Mouse (Mus musculus) embryonic facial prominence, embryonic 11.5 days (tissue): Measurements from ENCODE around the gene Lingo1. TPM values are rescaled to one million over a fixed set of nuclear protein-coding genes. Genes with fewer than 3 reads are reported as not detected.
A peak's percentile ranks its signal among the peaks of the same experiment; 100 is the strongest.

ENCODE experiments used
- ATAC-seq: fragments of 200-750 bp; cut with Nextera tagmentation; replicated peaks from 2 replicates; pipeline ENCODE4 v1.8.0; 2017; ENCODE audit warnings: low read depth; ENCODE audit not compliant: insufficient number of reproducible peaks, low FRiP score, low TSS enrichment
- DNase-seq: peaks from one replicate; pipeline ENCODE4 v3.0.0-alpha.2; 2015; ENCODE audit warnings: low spot score
- H3K27ac ChIP-seq: fragments of 300-500 bp; sonication (generic); replicated peaks from 2 replicates; pipeline ENCODE4 v1.5.1; 2014; ENCODE audit warnings: mild to moderate bottlenecking, low read depth, low read length, control low read depth
- H3K27me3 ChIP-seq: fragments of 300-500 bp; sonication (generic); 2 replicates; pipeline ENCODE4 v1.6.1; 2014; ENCODE audit warnings: mild to moderate bottlenecking, low read length, moderate library complexity, mixed read lengths; ENCODE audit not compliant: control insufficient read depth, insufficient read depth
- H3K36me3 ChIP-seq: fragments of 300-500 bp; sonication (generic); replicated peaks from 2 replicates; pipeline ENCODE4 v1.6.1; 2014; ENCODE audit warnings: low read depth, mild to moderate bottlenecking, low read length, moderate library complexity, mixed read lengths; ENCODE audit not compliant: control insufficient read depth, insufficient read depth
- H3K4me1 ChIP-seq: fragments of 300-500 bp; sonication (generic); 2 replicates; pipeline ENCODE4 v1.6.1; 2014; ENCODE audit warnings: low read length, mixed read lengths; ENCODE audit not compliant: control insufficient read depth, insufficient read depth
- H3K4me2 ChIP-seq: fragments of 300-500 bp; sonication (generic); 2 replicates; pipeline ENCODE4 v1.6.1; 2014; ENCODE audit warnings: low read depth, mild to moderate bottlenecking, control low read depth, low read length, moderate library complexity
- H3K4me3 ChIP-seq: fragments of 300-500 bp; sonication (generic); 2 replicates; pipeline ENCODE4 v1.5.1; 2014; ENCODE audit warnings: low read depth, low read length, control low read depth
- H3K9ac ChIP-seq: fragments of 300-500 bp; sonication (generic); replicated peaks from 2 replicates; pipeline ENCODE4 v1.6.1; 2014; ENCODE audit warnings: mild to moderate bottlenecking, control low read depth, low read length
- H3K9me3 ChIP-seq: fragments of 300-500 bp; sonication (generic); replicated peaks from 2 replicates; pipeline ENCODE4 v1.6.1; 2016; ENCODE audit warnings: mild to moderate bottlenecking, low read length, inconsistent platforms, mixed read lengths; ENCODE audit not compliant: control insufficient read depth
- WGBS: fragments of 180-500 bp; shearing (Covaris S2); extraction: QIAGEN DNeasy Blood & Tissue Kit; methylation state at CpG from one replicate; pipeline ENCODE4 v1.1.7; 2014; 5-methylcytosine and 5-hydroxymethylcytosine counted together
- polyA plus RNA-seq: library from polyadenylated mRNA; unstranded; fragments of >200 nt; fragmentation: Nextera tagmentation; extraction: Ambion mirVana; gene quantifications from 2 replicates; pipeline ENCODE4 v1.2.1, GENCODE M21; 2014

Lingo1 gene
- polyA plus RNA-seq, 1 experiment from 2014 or later: 3.9 TPM

- WGBS: 60% methylated on average over 1 of the region's 1 CpGs
- no peak for DNase-seq
- H3K27ac ChIP-seq: no peak overlapping the region
- H3K27me3 ChIP-seq: no peaks in the 10 kb centered on the region
- peaks cover 5% of the 10 kb centered on the region; the same call in 1 of the 2 replicates for H3K4me1 ChIP-seq
- ATAC-seq: no peak
- no peak overlapping the region for H3K4me2 ChIP-seq
- H3K4me3 ChIP-seq: no peak overlapping the region
- no peaks in the 10 kb centered on the region for H3K36me3 ChIP-seq
- H3K9me3 ChIP-seq: no peaks in the 10 kb centered on the region
- H3K9ac ChIP-seq: no peak overlapping the region
These were observed 105.6 kb downstream of the Lingo1 start for GRCm38 (mm10) chr9:56690679-56691078.

GRCm38 (mm10) chr9:56687490-56687889 lies 108.8 kb downstream of the Lingo1 start:
- H3K9me3 ChIP-seq: no peaks in the 10 kb centered on the region
- H3K36me3 ChIP-seq: no peaks in the 10 kb centered on the region
- H3K4me2 ChIP-seq: no peak overlapping the region
- no peaks in the 10 kb centered on the region for H3K27me3 ChIP-seq
- no peak for DNase-seq
- peaks cover 5% of the 10 kb centered on the region; the same call in 1 of the 2 replicates for H3K4me1 ChIP-seq
- no peak overlapping the region for H3K27ac ChIP-seq
- no peak for ATAC-seq
- 79% methylated on average over 5 of the region's 5 CpGs for WGBS
- H3K9ac ChIP-seq: no peak overlapping the region
- H3K4me3 ChIP-seq: no peak overlapping the region

DNA sequence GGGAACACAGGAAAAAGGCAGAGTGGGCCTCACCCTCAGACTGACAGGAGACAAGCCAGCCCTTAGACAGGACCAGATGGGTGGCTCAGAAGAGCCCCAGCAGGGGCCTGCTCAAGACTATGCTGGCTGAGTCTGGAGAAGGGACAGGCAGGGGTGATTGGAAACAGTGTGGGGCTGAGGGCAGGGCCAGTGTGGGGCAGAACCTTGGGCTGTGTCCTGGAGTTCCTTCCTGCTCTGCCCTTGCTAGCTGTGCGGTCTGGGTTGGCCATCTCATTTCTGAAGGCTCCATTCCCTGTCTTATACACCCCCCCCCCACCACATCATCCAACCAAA lies 109.2 kb downstream of the Lingo1 start:
- peaks cover 5% of the 10 kb centered on the region; the same call in 1 of the 2 replicates for H3K4me1 ChIP-seq
- no peak overlapping the region for H3K4me3 ChIP-seq
- no peak overlapping the region for H3K4me2 ChIP-seq
- no peaks in the 10 kb centered on the region for H3K36me3 ChIP-seq
- H3K9me3 ChIP-seq: no peaks in the 10 kb centered on the region
- H3K9ac ChIP-seq: no peak overlapping the region
- ATAC-seq (peak; percentile 61), DNase-seq (no peak)
- H3K27me3 ChIP-seq: no peaks in the 10 kb centered on the region
- WGBS: 82% methylated on average over 1 of the region's 1 CpGs
- H3K27ac ChIP-seq: no peak overlapping the region

- DNase-seq (peak; percentile 37), ATAC-seq (peak; percentile 68)
- Histone ChIP-seq H3K27ac (no peak overlapping the region), H3K4me2 (no peak overlapping the region), H3K36me3 (no peaks in the 10 kb centered on the region), H3K4me3 (no peak overlapping the region), H3K9ac (no peak overlapping the region), H3K27me3 (no peaks in the 10 kb centered on the region), H3K9me3 (no peaks in the 10 kb centered on the region), H3K4me1 (peaks cover 5% of the 10 kb centered on the region; the same call in 1 of the 2 replicates)
- WGBS: 45% methylated on average over 14 of the region's 14 CpGs
These were observed 109.7 kb downstream of the Lingo1 start for GRCm38 (mm10) chr9:56686339-56687144.

- DNase-seq (no peak), ATAC-seq (no peak)
- H3K4me1 ChIP-seq: peaks cover 5% of the 10 kb centered on the region; the same call in 1 of the 2 replicates
- WGBS: 49% methylated on average over 4 of the region's 4 CpGs
- no peak overlapping the region for H3K9ac ChIP-seq
- H3K4me2 ChIP-seq: no peak overlapping the region
- no peaks in the 10 kb centered on the region for H3K27me3 ChIP-seq
- H3K4me3 ChIP-seq: no peak overlapping the region
- H3K36me3 ChIP-seq: no peaks in the 10 kb centered on the region
- H3K9me3 ChIP-seq: no peaks in the 10 kb centered on the region
- no peak overlapping the region for H3K27ac ChIP-seq
These were observed 113.4 kb downstream of the Lingo1 start for GRCm38 (mm10) chr9:56682826-56683225.

GRCm38 (mm10) chr9:56681950-56682349 lies 114.3 kb downstream of the Lingo1 start:
- no peak for DNase-seq
- no peak for ATAC-seq
- Histone ChIP-seq H3K27ac (no peak overlapping the region), H3K9me3 (no peaks in the 10 kb centered on the region), H3K36me3 (no peaks in the 10 kb centered on the region), H3K4me3 (no peak overlapping the region), H3K27me3 (no peaks in the 10 kb centered on the region), H3K4me1 (0 out of 2 replicates have a peak, but pooled peaks cover 1% of the 10 kb centered on the region), H3K9ac (no peak overlapping the region), H3K4me2 (no peak overlapping the region)
- WGBS: 86% methylated on average over 7 of the region's 7 CpGs

DNA sequence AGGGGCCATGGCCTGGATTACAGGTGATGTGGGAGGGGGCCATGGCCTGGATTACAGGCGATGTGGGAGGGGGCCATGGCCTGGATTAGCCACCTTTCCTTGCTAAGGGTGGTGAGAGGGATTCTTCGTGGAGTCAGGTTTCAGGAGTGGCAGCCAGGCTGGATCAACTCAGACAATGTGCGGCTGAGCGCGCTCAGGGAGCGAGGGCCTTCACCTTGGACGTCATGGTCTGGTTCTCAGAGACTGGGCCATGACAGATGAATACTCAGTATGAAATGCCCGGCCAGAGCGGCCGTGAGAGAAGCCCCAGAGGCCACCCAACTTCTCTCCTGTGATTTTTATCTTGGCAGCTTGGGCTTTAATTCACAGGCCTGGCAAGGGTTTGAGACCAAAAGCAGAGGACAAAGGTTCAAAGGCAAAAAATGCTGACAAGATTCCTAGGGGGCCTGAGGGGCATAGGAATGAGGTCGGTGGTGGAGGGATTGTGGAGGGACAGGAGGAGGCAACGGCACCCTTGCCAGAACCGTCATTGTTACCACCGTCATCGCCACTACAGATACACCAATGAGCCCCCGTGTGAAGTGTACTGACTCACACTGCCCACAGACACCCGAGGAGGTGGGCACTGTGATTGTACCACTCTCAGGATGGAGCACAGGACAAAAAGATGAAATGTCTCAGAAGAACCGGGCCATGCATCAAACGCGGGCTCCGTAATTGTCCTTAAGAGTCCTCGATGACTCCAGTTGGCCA lies 117.2 kb downstream of the Lingo1 start:
- H3K27me3 ChIP-seq: no peaks in the 10 kb centered on the region
- DNase-seq (no peak), ATAC-seq (no peak)
- H3K9ac ChIP-seq: no peak overlapping the region
- WGBS: 89% methylated on average over 22 of the region's 22 CpGs
- no peak overlapping the region for H3K4me2 ChIP-seq
- no peaks in the 10 kb centered on the region for H3K9me3 ChIP-seq
- H3K4me3 ChIP-seq: no peak overlapping the region
- no peaks in the 10 kb centered on the region for H3K36me3 ChIP-seq
- H3K4me1 ChIP-seq: no peaks in the 10 kb centered on the region
- no peak overlapping the region for H3K27ac ChIP-seq

DNA sequence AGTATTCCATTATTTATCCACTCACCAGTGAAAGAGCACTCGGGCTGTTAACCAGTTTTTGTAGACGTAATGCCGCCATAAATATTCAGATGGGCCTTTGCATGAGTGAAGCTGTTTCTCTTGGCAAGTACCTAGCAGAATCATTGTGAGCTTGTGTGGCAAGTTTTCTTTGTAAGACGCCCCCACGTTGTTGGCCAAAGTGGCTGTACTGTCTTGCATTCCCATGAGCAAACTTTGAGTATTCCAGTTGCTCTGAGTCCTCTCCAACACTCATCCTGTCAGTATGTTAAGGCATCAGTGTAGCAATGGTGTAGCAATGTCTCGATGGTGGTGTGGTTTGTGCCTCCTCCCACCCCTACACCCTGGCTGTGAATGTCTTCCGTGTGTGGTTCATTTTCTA lies 120.6 kb downstream of the Lingo1 start:
- ATAC-seq (no peak), DNase-seq (no peak)
- Histone ChIP-seq H3K4me3 (no peak overlapping the region), H3K9me3 (no peaks in the 10 kb centered on the region), H3K27me3 (no peaks in the 10 kb centered on the region), H3K9ac (no peak overlapping the region), H3K27ac (no peak overlapping the region), H3K4me2 (no peak overlapping the region), H3K36me3 (no peaks in the 10 kb centered on the region), H3K4me1 (no peaks in the 10 kb centered on the region)
- WGBS: 92% methylated on average over 7 of the region's 7 CpGs
